Mouse (Mus musculus): ENCODE results near the gene Padi6.

Gene Padi6

GRCm38 (mm10) chr4:140684141-140684871, 58.1 kb downstream of the Padi6 start:
- peak; percentile 34 for DNase-seq (ENCODE audit: low spot score)

GRCm38 (mm10) chr4:140683608-140684007, 58.8 kb downstream of the Padi6 start:
- no peak for DNase-seq (ENCODE audit: low spot score)

GRCm38 (mm10) chr4:140680731-140681397, 61.6 kb downstream of the Padi6 start:
- DNase-seq (ENCODE audit: low spot score): no peak

GRCm38 (mm10) chr4:140679723-140680380, 62.6 kb downstream of the Padi6 start:
- DNase-seq (ENCODE audit: low spot score): peak; percentile 74

- no peak for DNase-seq (ENCODE audit: low spot score)
Measured at GRCm38 (mm10) chr4:140679038-140679437, 63.4 kb downstream of the Padi6 start.
